Mouse (Mus musculus) thymus, adult 18-20 months (tissue): ENCODE results near the gene Il25.
"Not testable (repeated sequence)": the region's sequence is repeated elsewhere in the genome, so short reads cannot be mapped to it uniquely, and the experiment has no call there.

ENCODE experiments used
- DNase-seq, 2 experiments: peaks; one replicate each; pipeline ENCODE4 v3.0.0; 2022; ENCODE audit warnings: mixed read lengths in 2 of 2

Il25 gene

DNA sequence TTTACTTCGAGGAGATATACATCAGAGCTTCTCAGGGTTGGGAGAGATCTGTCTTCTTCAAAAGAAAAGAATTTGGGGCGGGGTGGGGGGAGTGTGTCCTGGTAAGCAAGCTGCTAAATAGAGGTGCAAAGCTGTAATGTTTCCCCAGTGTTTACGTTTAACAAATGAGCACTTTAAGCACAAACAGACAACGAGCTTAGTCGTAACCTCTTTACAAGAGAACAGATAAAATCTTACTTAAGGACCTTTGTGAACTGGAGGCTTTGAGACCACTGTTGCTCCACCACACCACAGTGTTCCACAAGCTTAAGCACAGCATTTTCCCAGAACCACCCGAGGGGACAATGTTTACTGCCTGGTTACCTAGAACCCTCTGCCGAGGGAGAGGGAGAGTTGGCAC, 5.2 kb upstream of the Il25 start:
- DNase-seq, result no peak

DNA sequence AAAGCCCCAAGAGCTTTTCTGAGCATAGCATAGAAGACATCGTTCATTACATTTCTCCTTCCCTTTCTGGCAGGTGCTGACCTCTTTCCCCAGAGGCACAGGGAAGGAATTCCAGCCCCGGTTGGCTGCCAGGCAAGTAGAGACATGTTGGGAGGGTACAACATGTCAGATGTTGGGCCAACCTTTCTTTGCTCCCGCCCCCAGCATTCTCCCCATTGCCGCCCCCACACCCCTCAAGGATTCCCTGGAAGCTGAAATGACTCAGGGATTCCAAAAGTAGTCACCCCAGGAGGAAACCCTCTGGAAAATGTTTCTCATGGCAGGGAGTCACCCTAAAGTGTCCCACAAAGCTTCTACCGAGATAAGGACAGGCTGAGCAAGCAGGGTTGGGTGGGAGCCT, 2.7 kb upstream of the Il25 start:
- no peak for DNase-seq

DNA sequence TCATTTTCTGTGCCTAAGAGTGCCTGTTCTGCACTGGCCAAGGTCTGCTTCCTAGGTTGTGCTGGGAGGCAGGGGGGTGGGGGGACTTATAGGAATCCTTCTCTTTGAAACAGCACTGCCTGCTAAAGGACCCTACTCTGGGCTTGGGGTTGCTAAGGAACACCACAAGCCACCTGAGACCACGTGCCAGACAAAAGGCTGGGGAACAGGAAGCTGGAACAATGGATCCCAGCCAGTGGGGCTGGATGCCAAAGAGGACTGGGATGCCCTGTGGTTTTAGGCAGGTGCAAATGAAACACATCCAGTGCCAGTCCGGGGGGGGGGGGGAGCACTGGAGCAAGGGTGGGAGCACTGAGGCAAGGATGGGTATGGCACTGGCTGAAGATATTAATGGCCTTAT, 2.1 kb upstream of the Il25 start:
- DNase-seq, result no peak

DNA sequence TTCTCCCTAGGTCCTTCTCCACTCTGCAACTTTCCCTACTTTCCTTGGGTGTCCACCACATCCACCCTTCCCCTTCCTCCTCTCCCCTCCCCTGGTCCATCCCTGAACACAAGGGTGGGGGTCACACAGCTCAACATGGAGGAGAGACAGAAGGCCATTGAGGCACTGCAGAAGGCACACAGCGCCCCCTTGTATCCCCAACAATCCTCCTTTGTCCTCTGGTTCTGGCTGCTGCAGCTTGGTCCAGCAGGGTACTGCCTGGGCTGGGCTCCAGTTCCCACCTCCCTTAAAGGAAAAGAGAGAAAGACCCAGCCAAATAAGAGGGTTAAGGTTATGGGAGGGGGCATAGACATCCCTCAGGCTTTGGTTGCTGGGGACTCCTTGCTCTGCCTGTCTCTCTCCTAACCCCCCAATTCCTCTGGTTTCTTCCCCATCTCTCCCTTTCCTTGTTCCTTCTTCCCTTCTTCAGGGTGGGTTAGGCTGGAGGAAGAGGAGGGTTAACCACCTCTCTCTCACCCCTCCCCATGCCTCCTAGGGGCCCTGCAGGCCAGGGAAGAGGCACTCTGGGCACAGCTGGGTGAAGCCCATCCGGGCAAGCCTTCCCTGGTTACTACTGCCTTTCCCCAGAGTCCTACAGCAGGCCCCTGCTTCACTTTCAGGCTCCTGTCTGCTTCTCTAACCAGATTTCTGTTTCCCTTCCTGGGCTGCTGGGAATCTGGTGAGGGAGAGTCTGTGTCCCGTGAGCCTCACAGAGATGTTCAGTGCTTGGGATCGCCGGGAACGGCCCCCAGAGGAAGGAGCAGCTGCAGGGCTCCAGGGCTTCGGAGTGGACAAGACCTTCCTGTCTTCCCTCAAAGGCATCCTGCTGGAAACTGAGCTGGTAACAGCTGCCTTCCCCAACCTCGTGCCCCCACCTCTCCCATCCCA, 3.7 kb downstream of the Il25 start, which contains the start of gene Cmtm5:
Gene Cmtm5, plus strand, starts transcription at position 358 of the 927 bp plus-strand sequence.
- DNase-seq, result no peak

DNA sequence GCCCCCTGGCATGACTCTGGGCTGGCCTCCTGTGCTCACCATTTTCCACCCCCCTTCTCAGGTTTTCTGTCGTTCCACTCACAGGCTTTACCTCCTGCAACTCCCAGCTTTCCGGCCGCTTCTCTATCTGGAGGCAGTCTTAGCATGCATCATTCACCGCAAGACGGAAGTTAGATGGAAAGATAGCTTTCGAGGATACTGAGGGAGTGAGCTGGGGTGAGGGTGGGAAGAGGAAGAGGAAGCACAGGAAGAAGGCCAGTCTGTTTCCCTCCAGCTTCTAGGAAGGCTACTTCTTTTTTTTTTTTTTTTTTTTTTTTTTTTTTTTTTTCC, 4.3 kb downstream of the Il25 start:
- DNase-seq, result no peak

DNA sequence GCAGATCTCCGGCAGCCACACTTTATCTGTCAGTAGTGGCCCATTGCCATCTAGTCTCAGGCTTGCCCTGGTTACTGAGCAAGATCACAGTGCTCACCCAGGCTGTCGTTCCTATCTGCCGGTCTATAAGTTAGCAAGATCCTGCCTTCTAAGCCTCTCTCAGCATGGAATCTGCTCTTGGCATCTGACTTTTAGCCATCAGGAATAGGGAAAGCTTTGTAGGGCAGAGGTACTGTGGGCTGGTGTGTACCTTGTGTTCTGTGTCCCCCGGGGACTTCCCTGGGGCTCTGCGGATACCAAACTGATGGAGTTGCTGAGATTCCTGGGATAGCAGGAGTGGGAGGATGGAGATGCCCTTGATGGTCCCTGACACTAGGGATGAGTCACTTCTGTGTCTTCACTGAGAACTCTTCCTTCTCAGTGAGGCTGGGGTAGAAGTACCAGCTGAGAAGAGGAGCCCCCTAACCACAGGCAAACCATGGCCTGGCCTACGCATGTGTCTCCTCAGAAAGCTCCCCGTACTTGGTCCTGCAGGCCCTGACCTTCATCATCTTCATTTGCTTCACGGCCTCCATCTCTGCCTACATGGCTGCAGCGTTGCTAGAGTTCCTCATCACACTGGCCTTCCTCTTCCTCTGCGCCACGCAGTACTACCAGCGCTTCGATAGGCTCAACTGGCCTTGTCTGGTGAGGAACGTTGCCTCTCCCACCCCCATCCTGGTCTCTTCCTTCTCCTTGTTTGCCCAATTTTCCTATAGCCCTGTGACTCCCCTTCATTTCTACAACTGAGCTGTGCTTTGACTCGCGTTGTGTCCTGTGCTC, 5.1 kb downstream of the Il25 start:
- DNase-seq, result no peak

DNA sequence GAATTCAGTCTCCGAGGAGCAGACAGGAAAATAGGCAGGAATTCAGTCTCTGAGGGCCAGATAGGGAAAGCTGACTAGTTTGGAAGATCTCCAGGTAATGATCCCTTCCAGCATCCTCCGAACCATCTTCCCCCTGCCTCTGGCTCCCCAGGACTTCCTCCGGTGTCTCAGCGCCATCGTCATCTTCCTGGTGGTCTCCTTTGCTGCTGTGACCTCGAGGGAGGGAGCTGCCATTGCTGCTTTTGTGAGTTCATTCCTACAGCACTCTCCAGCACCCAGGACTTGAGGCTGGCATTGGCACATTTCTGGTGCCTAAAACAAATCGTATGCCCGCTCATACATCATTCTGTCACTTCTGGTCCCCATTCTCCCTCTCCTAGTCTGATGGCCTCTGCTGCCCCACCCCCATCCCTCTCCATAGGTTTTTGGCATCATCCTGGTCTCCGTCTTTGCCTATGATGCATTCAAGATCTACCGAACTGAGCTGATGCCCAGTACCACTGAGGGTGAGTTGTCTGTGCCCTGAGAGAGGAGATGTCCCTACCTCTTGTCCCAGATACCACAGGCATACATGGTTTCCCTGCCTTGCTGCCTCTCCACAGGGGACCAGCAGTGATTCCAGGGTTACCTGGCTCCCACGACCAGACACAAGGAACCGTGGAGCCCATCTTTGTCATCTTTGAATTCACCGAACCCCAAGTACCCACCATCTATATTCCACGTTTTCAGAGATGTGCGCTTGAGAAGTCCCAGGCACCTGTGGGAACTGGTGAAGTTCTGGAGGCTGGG, 6.1 kb downstream of the Il25 start:
- no peak for DNase-seq

DNA sequence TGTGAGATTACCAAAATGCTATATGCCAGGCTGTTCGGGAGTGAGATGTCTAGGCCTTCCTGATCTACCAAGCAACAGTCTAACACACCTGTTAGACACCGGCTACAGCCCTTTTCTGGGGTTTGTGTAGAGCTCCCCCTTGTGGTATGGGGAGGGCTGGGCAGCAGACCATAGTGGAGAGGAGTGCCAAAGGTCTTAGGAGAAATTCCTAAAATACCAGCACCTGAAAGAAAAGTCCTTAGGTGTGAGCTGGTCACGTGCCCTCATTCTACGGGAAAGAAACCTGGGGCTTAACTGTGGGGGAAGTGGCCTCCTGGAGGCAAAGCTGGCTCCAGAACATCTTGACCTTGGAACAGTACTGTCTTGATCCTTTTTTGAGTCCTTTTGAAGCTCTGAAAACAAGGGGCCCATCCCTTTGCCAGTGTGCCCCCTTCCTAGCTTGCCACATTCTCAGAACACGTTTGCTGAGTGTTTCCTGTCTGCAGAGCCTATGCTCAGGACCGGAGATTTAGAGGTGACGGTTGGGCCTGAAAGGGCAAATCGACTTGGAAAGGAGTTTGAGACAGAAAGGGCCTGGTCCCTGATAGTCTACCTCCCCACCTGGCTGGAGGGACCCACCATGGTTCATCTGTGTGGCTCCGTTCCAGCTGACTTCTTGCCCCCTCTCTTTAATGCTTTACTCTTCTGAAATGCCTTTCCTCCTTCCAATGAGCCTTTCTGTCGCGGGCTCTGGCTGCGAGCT, 7.1 kb downstream of the Il25 start:
- DNase-seq, result peak in 1 of 2 experiments; percentile 32

DNA sequence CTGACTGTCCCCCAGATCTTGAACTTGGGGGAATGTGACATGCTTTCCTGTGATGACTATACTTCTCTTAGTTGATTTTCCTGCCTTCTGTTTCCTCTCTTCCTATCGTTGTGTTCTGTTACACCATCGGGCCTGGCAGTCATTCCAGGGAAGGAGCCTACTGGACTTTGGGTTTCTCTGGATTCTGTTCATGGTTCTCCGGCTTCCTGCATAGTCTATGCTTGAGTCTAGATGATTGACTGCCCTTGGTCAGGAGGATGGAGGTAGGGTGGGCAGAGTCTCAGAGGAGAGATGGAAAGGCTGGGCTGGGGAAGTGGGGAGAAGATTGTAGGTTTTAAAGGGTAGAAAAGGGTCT, 7.7 kb downstream of the Il25 start:
- DNase-seq, result no peak

DNA sequence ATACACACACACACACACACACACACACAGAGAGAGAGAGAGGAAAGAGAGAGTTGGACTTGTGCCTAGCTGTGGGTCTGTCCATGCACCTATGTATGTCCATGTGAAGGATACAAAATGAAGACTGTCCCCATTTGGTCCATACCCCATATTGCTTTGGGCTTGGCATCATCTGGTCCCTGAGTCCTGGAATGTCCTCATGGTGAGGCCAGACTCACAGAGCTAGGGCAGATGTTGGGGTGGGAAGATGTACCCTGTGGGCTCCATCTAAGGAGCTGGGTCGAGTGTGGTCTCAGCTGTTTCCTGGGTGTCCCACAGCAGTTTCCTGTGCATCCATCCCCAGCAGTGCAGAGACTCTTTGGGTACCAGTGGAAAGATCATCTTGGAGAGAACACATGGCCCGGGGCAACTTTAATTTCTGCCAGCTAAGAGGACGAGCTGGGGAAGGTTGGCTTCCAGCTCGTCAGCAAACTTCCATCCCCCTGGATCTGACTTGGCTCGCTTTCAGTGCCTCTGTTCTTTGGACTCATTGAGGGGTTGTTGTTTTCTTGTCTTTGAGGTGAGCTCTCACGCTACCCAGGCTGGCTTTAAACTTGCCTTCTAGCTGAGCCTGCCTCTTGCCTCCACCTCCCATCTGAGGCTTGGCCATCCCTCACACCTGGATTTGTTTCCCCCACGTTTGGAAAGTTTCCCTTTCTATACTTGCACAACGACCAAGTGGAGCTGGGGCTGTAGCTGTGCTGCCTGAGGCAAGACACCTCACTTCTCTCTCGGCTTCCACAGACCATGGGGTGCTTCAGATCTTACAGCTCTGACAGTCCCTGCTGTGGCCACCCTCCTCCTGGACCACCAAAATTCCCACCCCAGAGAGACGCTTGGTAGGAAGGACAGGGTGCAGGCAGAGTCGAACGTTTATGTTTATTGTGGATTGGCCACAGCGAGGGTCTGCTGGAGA, 8.8 kb downstream of the Il25 start:
- DNase-seq, result no peak

DNA sequence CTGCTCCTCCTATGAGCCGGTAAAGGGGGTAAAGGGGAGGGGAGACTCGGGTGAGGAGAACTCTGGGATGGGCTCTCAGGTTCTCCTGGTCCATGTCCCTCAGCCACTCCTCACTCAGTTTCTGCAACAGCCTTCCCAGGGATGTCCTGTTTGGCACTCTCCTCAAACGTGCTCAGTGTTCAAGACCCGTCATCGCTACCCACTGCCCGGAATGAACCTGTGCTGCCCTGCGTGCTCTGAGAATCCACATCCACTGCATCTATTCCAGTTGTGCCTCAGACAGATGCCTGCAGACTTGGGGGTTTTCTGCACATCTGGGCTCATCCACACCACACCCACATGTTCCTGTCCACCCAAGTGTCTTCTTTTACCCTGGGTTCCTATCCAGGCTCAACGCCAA, 10.0 kb downstream of the Il25 start:
- DNase-seq, result no peak

DNA sequence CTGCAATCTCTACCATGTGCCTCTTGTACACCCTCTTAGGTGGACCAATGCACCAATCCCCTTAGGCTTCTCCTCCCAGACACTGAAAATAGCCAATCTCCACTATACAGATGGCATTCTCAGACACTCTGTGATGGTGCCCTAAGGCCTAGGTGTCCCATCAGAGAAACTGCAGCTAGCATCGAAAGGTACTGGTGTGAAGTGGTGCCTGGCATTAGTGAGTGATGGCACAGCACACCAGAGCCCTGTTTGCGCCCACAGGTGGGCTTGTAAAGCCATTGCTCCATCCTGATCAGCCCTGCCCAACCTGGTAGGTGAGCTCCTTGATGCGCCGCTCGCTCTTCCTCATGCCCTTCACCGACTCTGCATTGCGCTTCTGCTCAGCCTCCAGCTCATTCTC, 11.5 kb downstream of the Il25 start:
- no peak for DNase-seq

DNA sequence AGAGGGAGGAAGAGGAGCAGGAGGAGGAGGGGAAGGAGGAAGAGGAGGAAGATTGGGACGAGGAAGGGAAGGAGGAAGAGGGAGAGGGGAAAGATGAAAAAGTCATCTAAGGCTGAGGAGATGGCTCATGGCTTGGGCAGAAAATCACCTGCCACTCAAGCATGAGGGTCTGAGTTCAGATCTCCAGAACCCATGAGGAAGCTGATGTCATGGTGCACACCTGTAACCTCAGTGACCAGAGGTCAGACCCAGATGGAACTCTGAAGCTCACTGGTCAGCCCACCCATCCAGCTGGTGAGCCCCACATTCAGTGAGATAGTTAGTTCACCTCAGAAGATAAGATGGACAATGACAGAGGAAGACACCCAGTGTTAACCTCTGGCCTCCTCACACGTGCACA, 12.4 kb downstream of the Il25 start:
- no peak for DNase-seq

DNA sequence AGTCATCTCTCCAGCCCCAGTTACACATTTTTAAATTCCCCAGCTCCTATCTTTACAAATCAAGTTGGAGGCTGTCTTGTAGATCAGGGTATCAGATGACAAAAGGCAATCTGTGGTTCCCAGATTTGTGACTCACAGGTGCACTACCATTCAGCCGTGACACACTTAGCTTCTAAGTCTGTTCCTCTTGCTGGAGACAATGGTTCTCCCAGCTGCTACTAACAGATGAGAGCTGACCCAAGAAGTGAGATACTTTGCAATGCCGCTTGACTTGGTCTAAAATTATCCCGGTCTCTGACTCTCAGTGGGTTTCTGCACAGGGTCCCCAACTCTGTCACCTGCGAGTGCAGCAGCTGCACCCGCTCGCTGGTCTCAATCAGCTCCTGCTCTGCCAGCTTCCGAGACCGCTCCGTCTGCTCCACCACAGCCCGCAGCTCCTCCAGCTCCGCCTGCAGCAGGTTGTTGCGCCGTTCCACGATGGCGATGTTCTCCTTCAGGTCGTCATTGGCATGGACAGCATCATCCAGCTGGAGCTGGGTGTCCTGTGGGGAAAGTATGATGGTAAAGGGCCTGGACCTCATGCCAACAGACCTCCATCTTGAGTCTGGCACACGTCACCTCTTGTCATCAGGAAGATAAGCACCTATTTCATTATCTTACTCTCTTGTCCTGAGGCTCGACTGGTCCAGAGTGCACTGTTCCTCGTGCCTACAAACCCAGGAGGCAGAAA, 13.6 kb downstream of the Il25 start:
- DNase-seq, result no peak

DNA sequence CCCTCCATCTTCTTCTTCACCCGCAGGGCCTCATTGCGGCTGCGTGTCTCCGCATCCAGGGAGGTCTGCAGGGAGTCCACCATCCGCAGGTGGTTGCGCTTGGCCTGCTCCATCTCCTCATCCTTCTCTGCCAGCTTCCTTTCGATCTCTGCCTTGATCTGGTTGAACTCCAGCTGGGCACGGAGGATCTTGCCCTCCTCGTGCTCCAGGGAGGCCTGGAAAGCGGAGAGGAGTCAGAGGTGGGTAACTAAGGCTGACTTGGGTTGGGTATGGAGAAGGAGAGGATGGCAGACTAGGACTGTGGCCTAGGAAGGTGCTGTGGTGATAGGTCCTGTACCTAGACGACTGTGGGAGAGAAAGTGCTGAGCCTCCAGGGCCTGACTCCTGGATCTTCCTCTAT, 14.5 kb downstream of the Il25 start:
- not testable (repeated sequence) for DNase-seq

DNA sequence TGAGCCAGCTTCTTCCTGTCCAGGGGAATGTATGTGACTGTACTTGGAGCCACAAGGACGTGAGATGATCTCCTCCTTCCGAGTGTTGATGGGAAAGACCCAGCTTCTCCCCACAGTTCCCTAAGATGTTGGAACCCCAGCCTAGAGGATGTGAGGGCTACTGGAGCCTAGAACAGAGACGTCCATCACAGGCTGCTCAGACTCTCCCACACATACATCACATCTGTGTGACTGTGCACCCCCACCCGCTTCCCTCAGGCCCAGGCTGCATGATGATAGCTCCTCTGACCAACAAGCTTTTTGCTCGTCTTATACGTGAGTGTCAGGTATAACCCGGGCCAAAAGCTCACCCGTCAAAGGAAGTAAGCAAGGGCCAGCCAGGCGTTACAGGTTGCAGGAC, 16.3 kb downstream of the Il25 start:
- no peak for DNase-seq

DNA sequence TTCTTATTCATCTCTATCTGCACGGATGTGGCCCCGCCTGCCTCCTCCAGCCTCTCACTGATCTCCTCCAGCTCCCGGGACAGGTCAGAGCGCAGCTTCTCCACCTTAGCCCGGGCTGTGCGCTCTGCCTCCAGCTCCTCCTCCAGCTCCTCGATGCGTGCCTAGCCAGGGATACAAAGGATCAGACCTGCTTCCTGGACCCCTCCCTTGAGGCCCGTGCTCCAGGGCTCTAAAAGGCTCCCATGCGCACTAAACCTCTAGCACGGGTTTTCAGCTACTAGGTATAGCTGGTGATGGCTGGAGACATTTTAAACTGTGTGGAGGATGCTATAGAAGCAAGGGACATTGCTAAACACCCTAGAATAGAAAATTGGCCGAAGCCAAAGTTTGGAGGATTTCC, 18.0 kb downstream of the Il25 start:
- no peak for DNase-seq

DNA sequence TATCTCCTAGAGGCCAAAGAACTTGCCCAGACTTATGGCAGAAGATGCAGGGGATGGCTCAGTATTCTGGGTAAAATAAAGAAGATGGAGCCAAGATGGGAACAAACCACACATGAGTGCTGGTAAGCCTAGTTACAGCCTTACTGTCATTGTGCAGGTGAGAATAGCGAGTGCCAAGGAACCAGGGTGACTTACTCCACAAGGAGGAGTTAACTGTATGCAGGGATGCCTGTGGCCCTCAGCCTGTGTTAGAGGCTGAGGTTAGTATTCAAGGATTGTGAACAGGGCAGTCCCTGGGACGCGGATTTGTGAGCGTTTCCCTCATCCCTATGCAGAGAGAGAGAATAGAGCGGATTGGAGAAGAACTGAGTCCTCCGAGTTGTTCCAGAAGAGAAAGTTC, 19.1 kb downstream of the Il25 start:
- no peak for DNase-seq

DNA sequence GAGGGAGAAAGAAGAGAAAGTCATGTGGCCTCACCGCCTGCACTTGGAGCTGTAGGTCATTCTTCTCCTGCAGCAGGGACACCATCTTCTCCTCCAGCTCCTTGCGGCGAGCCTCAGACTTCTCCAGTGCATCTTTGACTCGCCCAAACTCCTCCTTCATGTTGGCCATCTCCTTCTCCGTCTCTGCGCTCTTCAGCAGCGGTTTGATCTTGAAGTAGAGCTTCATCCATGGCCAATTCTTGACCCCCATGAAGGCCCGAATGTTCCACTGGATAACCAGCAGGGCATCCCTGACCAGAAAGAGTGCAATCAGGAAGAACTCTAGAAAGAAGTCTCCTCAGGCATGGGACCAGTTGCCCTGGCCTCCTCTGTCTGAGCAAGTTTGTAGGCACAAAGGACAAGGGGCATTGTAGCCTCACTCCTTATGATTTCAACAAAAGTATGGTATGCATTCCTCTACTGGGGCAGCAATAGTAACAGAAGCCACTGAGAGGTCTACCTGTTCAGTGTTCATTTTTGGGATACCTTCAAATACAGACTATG, 21.2 kb downstream of the Il25 start:
- DNase-seq, result no peak

DNA sequence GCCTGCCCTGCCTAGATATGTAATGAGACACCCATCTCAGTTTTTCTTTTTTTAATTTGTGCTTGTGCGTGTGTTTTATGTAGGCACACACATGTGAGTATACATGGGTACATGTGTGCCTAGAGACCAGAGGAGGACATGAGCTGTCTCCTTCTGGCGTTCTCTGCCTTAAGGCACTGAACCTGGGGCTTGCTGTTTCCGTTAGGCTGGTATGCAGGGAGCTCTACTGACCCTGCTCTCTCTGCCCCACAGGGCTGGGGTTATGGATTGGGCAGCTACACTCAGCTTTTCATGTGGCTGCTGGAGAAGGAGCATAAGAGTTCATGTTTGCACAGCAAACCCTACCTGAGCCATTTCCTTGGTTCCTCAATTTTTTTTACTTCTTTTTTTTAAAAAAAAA, 22.0 kb downstream of the Il25 start:
- DNase-seq, result no peak
